Mouse (Mus musculus) mature B cell (primary cell): ENCODE measurements around the gene Mpp3.

ENCODE experiments used
- in situ Hi-C: fragments of 300-500 bp; cut with MboI; formaldehyde crosslinking; loops from 2 replicates; pipeline ENCODE4 v1.14.3; 2019

The Mpp3 gene

DNA sequence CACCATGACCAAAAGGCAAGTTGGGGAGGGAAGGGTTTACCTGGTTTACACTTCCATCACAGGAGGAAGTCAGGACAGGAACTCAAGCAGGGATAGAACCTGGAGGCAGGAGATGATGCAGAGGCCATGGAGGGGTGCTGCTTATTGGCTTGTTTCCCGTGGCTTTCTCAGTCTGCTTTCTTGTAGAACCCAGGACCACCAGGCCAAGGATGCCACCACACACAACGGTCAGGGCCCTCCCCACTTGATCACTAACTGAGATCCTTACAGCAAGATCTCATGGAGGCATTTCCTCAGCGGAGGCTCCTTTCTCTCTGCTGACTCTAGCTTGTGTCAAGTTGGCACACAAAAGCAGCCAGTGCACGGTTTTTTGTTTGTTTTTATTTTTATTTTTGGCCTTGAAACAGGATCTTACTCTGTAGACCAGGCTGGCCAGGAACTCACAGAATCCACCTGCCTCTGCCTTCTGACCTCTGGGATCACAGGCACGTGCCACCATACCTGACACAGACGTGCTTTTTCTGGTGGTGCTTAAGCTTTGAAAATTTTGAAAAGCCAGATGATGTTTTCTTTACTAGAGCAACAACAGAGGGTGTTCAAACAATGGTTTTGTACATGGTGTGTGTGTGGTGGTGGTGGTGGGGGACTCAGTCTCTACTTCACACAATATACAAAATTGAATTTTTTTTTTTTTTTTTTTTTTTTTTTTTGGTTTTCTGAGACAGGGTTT, at the start of gene Mpp3:
Gene Mpp3, minus strand, starts transcription at position 375 of the 730 bp plus-strand sequence.
- in situ Hi-C loops: no loop called here

- in situ Hi-C loops: no loop called here
These were observed 45.5 kb upstream of the Mpp3 start for GRCm38 (mm10) chr11:102073722-102074121.

- in situ Hi-C loops: no loop called here
These were observed 44.5 kb upstream of the Mpp3 start for GRCm38 (mm10) chr11:102072729-102073128.

DNA sequence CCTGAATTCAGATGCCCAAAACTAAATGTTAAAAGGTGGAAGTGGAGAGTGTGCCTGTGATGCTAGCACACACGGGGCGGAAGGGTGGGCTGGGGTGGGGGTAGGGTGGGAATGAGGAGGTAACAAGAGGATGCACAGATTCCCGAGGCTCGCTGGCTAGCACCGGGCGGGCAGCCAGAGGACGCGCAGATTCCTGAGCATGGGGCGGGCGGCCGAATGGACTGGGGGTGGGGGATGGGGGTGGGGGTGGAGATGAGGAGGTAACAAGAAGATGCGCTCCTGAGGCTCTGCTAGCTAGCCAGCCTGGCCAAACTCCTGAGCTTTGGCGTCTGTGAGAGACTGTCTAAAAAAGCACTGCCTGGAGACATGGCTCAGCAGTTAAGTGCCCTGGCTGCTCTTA, 42.2 kb upstream of the Mpp3 start:
- in situ Hi-C loops: no loop called here

DNA sequence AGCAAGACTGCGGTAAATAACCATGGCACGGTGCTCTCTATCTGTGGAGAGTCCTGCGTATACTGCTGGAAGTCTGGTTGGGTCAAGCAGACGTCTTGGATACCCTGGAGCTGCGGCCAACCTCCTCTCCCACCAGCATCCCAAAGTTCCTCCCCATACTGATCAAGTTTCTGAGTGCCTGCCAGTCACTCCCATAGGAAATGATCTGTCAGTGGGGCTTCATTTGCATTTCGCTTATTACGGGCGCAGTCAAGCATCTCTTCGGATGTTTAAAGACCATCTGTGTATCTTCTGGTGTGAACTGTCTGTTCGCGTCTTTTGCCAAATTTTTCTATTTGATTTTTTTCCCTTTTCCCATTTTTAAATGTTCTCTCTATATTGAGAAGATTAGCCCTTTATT, 41.4 kb upstream of the Mpp3 start:
- in situ Hi-C loops: no loop called here

DNA sequence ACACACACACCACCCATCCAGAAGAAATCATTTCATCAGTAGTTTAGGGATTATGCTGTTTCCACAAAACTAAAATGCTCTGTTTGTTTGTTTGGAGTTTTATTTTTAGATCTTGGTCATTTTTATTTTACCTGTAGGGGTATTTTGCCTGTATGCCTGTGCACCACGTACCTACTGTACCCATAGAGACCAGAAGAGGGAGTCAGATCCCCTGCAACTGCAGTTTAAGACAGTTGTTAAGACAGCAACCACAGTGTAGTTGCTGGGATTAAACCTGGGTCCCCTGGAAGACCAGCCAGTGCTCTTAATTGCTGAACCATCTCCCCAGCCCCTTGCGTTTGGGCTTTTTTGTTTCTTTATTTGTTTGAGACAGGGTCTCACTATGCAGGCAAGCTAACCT, 40.7 kb upstream of the Mpp3 start:
- in situ Hi-C loops: no loop called here

- in situ Hi-C loops: no loop called here
These were observed 34.8 kb upstream of the Mpp3 start for GRCm38 (mm10) chr11:102063076-102063475.

GRCm38 (mm10) chr11:102061941-102062473, 33.7 kb upstream of the Mpp3 start:
- in situ Hi-C loops: no loop called here

DNA sequence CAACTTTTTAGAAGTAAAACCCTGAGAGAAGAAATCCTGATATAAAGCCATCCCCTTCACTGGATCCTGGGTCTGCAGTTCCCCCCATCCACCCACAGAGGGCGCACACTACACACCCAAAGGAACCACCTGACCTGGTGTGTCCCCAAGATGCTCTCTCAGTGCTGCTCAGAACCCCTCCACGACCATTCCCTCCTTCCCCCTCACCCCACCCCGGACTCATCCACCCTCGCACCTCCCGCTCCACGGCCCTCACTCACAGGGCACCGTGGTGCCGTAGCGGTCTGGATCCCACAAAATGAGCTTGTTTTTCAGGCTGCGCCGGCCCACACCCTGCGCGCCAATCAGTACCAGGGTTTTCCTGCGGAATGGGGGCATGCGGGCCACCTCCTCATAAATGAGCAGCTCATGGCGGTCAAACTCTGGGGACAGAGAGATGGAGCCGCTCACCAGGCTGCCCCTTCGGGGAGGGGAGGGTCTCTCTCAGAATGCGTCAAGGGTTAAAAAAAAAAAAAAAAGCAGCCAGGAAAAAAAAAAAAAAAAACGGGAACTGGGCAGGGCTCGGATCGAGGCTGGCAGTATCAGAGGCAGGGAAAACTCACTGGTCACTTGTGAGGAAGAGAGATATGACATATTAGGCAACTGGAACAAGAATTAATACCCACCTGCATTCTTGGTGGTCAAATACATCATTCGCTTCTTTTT, 33.1 kb upstream of the Mpp3 start:
- in situ Hi-C loops: no loop called here

GRCm38 (mm10) chr11:102053847-102054246, 25.6 kb upstream of the Mpp3 start:
- in situ Hi-C loops: no loop called here

DNA sequence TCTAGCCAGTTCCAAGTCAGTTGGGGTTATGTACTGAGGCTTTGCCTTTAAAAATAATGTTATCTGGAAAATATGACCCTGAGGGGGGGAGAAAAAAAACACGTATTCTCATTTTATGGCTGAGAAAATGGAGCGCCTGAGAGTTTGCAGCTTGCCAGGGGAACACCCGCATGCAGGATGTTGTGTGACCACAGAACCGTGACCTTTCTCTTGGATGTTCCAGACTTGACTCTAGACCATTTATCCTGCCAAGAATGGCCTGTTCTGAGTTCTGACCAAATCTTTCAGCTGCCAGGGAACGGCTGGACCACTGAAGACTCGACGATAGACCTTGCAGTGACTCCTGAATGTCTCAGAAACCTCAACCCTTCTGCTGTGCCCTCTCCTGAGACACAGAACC, 24.9 kb upstream of the Mpp3 start:
- in situ Hi-C loops: no loop called here

DNA sequence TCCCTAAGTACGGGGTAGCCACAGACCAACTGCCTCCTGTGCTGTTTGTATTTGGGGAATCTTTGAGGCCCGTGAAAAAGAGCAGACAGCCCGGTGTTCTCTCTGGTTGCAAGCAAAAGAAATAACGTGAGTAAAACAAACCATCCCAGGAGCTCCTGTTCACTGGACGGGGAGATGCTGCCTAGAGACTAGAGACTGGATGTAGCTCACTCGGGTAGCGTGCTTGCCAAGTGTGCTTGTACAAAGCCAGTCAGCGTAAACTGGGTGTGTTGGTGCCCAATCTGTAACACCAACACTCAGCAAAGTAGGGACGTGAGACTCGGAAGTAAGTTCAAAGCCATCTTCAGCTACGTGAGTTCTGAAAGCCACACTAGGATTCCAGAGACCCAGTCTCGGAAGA, 24.4 kb upstream of the Mpp3 start:
- in situ Hi-C loops: no loop called here

- in situ Hi-C loops: no loop called here
These were observed 23.7 kb upstream of the Mpp3 start for GRCm38 (mm10) chr11:102051954-102052353.

GRCm38 (mm10) chr11:102051541-102051940, 23.3 kb upstream of the Mpp3 start:
- in situ Hi-C loops: no loop called here

DNA sequence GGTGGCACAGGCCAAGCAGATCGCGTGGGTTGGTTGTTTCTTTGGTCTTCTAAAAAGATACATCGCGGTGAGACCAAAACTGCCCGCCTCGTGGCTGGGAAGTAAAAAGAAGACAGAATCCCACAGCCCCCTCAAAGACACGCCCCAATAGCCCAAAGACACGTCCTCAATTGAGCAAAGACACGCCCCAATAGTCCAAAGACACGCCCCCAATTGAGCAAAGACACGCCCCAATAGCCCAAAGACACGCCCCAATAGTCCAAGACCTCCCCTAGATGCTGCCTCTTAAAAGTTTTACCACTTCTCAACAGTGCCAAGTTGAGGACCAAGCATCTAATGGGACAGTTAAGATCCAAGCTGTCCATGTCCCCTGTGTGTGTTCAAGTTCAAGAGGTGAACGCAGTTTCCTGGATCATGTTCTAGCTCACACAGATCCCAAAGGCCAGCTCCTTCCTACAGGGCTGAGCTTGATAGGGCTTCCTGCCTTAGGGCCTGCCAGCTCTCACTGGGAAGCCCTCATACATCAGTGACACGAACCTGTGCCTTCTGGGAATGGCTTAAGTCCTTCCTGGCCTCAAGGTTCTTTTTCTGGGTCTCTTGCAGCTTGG, 21.7 kb upstream of the Mpp3 start:
- in situ Hi-C loops: no loop called here

- in situ Hi-C loops: no loop called here
These were observed 18.3 kb upstream of the Mpp3 start for GRCm38 (mm10) chr11:102046607-102047006.

DNA sequence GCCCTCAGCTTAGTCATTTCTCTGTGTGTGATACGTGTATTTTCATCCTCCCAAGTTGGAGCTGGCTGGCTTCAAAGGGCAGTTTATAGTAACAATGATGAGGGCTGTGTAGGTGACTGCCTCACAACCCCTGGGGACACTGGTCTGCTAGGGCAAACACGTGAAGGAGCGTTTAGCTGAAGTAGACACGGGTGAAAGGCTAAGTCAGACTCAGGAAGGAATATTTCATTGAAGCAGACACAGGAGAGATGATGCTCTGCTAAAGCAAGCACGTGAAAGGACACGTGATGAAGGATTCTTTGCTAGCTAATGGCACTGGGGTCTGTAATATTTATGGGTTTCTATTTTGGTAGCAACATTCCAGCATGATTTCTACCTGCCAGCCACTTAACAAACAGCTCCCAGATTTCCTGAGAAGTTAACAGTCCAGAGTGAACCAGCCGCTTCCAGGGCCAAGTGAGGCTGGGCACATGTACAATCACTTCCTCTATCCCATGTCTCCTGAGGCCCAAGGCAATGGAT, 16.5 kb upstream of the Mpp3 start:
- in situ Hi-C loops: no loop called here

DNA sequence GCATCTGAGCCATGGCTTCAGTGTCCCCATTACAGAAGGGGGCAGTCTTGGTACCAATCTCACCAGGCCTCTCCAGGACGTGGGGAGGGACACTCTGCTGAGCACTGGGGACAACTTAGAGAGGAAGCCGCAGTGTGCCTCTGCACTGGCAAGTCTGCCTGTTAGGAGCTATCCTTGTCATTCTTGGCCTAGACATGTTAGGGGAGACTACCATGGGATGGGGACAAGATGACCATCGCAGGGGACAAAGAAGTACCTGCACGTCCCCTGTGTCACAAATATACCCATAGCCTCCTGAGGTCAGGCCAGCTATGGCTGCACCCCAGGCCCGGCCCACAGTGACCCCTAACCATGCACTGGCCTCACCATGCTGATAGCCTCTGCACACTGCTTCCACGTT, 15.1 kb upstream of the Mpp3 start:
- in situ Hi-C loops: no loop called here

DNA sequence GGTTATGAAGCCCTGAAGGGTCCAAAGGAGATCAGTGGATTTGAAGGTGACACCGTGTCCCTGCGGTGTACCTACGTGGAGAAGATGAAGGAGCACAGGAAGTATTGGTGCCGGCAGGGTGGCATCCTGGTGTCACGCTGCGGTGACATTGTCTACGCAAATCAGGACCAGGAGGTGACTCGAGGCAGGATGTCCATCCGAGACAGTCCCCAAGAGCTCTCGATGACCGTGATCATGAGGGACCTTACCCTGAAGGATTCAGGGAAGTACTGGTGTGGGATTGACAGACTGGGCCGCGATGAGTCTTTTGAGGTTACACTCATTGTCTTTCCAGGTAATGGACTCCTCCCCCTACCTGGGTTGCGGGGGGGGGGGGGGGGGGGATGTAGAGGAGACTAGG, 14.7 kb upstream of the Mpp3 start:
- in situ Hi-C loops: no loop called here

- in situ Hi-C loops: no loop called here
These were observed 13.2 kb upstream of the Mpp3 start, which contains the start of gene Cd300lg for GRCm38 (mm10) chr11:102041350-102041949. Gene Cd300lg (plus strand): TSS chr11:102041509.

GRCm38 (mm10) chr11:102040646-102041045, 12.4 kb upstream of the Mpp3 start:
- in situ Hi-C loops: no loop called here

DNA sequence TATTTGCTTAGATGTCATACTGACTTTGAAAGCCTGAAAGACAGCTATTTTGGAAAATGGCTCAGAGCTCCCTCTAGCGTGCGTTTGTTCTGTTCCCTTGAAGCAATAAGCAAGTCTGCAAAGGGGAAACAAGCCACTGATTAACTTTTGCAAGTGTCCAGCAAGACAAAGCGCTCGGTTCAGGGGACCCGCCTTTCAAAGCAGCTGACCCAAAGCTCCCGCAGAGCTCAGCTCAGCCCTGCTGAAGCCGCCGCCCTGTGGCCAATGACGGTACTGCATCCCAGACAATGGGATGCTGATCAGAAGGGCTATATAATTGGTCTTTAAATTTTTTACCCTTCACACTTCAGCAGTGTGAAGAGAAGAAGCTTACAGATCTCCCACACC, 11.9 kb upstream of the Mpp3 start:
- in situ Hi-C loops: no loop called here
